Mouse (Mus musculus): ENCODE measurements around the gene Psip1. TPM values are rescaled to one million over a fixed set of nuclear protein-coding genes. Genes with fewer than 3 reads are reported as not detected.

Psip1 gene
- polyA plus RNA-seq (2012; ENCODE audit: low replicate concordance) = 78.7 and 115 TPM in 2 replicates

DNA sequence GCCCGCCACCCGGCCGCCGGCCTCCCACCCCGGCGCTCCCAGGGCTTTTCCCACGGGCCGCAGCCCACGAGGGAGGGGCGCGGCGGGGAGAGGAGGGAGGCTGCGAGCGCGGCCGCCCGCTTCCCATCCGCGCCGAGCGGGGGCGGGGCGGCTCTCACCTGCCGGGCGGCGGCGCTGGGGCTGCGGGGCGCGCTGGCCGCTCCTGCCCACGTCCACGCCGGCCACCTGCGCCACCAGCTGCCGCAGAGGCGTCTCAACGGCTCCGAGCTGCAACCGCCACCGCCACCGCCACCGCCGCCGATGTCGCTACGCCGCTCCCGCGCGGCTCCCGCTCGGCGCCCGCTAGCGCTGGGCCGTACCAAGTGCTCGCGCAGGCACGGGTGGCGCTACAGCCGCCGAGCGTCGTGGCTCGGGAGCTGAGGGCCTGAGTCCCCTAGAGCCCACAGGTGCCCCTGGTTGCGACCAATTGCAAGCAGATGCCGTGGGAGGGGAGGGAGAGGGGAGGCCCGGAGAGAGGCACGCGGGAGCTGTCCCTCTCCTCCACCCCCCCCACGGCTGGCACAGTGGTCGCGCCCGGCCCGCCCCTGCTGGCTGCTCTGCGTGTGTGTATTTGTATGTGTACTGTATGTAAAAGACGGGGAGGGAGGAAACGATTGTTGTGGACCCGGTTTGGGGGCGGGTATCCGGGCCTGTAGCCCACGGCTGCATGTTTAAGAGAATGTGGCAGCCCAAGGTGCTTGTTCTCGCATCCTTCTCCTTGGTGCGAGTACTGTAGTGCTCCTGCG lies at the start of gene Psip1:
Gene Psip1 (minus strand): TSS at position 343 of the 785 bp plus-strand sequence.

DNA sequence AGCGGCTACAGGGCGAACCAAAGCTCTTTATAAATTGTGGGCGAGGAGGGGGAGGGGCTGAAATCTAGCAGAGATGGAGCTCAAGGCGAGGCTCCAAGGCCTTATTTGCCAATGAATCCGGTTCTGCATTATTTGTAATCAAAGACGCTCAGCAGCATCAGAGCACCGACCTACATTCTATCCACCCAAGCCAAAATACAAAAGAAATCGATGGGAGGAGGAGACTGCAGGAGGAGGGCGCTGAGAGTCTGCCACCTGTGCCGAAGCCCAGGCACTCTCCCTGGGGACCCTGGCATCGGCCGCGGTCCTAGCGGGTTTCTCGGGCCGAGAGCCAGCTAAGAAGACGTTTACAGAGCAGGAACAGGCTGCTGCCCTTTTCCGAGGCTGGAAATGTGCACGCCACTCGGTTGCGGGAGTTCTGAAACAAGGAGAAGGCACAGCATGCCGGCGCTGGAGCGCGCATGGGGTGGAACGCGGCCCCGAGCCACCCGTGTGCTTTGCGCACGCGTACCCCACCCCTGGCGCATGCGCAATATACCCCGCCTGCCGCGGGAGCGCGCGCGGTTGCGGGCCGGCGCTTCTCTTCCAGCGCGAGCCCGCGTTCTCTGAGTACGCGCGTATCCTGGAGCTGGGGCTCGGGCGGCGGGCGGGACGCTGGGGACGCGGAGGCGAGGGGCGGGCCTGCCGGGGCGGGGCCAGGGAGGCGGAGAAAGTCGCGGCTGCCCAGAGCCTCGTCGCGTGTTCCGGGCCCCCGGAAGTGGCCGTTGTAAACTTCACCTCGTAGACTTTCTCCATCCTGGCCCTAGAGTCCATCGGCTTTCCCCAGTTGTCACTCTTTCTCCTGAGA lies 38.8 kb upstream of the Psip1 start, which contains the start of gene Ccdc171:
Gene Ccdc171 (plus strand): TSS at position 703 of the 847 bp plus-strand sequence.

DNA sequence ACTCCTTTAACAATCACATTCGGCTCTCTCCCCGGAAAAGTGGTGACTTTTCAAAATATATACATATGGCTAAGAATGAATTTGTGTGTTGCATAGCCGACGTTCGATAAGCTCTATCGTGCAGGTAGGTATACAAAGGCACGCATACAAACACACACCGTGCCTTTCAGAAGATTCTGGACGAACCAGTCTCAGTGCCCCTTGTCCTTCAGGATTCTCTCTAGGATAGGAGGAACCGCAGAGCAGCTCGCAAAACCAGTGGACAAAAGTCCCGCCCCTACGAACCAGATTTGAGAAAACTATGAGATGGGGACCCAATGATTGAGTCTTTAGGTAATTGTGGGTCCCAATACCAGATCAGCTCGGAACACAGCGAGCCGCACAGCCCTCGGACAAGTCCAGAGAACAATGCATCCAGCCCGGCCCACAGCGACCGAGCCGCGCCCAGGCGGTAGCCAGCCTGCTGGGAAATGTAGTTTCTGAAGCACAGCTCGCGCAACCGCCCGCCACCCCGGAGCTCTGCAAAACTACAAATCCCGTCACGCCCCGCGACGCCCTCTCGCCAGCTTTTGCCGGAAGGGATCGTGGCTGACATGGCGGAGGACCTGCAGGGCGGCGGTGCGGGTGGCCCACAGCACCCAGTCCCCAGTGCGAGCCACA lies 69.0 kb downstream of the Psip1 start, which contains the start of gene Snapc3:
Gene Snapc3 (plus strand): TSS at position 565 of the 660 bp plus-strand sequence.

Other genes starting within 250 kb of the Psip1 start
- gene Ttc39b, start 162.2 kb downstream of the Psip1 start, polyA plus RNA-seq (2012; ENCODE audit: low replicate concordance) = 0.67 and 2.4 TPM in 2 replicates
- 8.0 and 10.6 TPM in 2 replicates for gene Snapc3, start 68.7 kb downstream of the Psip1 start, polyA plus RNA-seq (2012; ENCODE audit: low replicate concordance)
- 0.55 and 0.63 TPM in 2 replicates for gene Ccdc171, start 39.1 kb upstream of the Psip1 start, polyA plus RNA-seq (2012; ENCODE audit: low replicate concordance)